Comparison of ENCODE assay signal across 8 mouse cellular contexts in genomic region chr4:117251801-117252316, GRCm38 (mm10). TPM values are rescaled to one million over a fixed set of nuclear protein-coding genes. Genes with fewer than 3 reads are reported as not detected.
DNase-seq lines count a peak whose midpoint lies in the region; ATAC-seq and TF ChIP-seq lines count a peak whose summit lies in the region.

Gene Tmem53, plus strand, starts transcription at chr4:117251951.
Gene Armh1, minus strand, starts transcription at chr4:117252125.

- WGBS in bone marrow, adult 2 months: under 1% methylated on average over 43 of the region's 43 CpGs
- under 1% methylated on average over 17 of the region's 43 CpGs for WGBS in embryonic facial prominence, embryonic 14.5 days

- peak; percentile 92 to 93 for DNase-seq in B cell, adult 2 months
- DNase-seq in embryonic facial prominence, embryonic 14.5 days (ENCODE audit: low spot score): peak; percentile 96
- peak; percentile 88 for DNase-seq in heart, adult 8-10 months (ENCODE audit: low spot score)
- peak; percentile 94 for DNase-seq in kidney, adult 9 months
- peak; percentile 97 for DNase-seq in liver
- peak; percentile 86 to 90 for DNase-seq in spleen, postnatal 36 days (ENCODE audit: low spot score in 2 of 2)

- peak within 1 kb of the TSS; percentile 95 for H3K4me3 ChIP-seq in bone marrow, adult 2 months (replicated peaks; ENCODE audit: control insufficient read depth, low read depth, low read length)
- H3K4me3 ChIP-seq in embryonic facial prominence, embryonic 14.5 days (ENCODE audit: low read depth, low read length): peak within 1 kb of the TSS; percentile 59

- no peaks in the 10 kb centered on the region for H3K27me3 ChIP-seq in embryonic facial prominence, embryonic 14.5 days (replicated peaks; ENCODE audit: control insufficient read depth, insufficient read depth, low read length)

- no peak for TF ChIP-seq CTCF in bone marrow, adult 2 months (IDR thresholded peaks at IDR 0.05; ENCODE audit: control insufficient read depth, insufficient read depth, low read length)

- peak; percentile 98 for ATAC-seq in embryonic facial prominence, embryonic 14.5 days (ENCODE audit: low read depth)
- peak; percentile 92 for ATAC-seq in monocyte, adult 5-6 weeks (replicated peaks; ENCODE audit: insufficient number of reproducible peaks, low FRiP score, low TSS enrichment, poor library complexity, severe bottlenecking)

- H3K36me3 ChIP-seq in embryonic facial prominence, embryonic 14.5 days (ENCODE audit: control insufficient read depth, insufficient read depth, low read length): no peaks in the 10 kb centered on the region

- TF ChIP-seq POLR2A in bone marrow, adult 2 months (IDR thresholded peaks at IDR 0.05; ENCODE audit: borderline replicate concordance, control insufficient read depth, low read depth, low read length): peak; percentile 45; the same call in 1 of the 2 replicates

- peaks cover 6% of the 10 kb centered on the region for H3K4me1 ChIP-seq in bone marrow, adult 2 months (ENCODE audit: control insufficient read depth, insufficient read depth, low read length)
- peaks cover 9% of the 10 kb centered on the region for H3K4me1 ChIP-seq in embryonic facial prominence, embryonic 14.5 days (ENCODE audit: control insufficient read depth, insufficient read depth, low read length)

- peak within 1 kb of the TSS; percentile 68 for H3K9ac ChIP-seq in embryonic facial prominence, embryonic 14.5 days (ENCODE audit: low read depth, low read length)

- H3K9me3 ChIP-seq in embryonic facial prominence, embryonic 14.5 days (ENCODE audit: control insufficient read depth, low read length): no peaks in the 10 kb centered on the region

- peak within 1 kb of the TSS; percentile 77 for H3K4me2 ChIP-seq in embryonic facial prominence, embryonic 14.5 days (ENCODE audit: low read depth, low read length)

- H3K27ac ChIP-seq in bone marrow, adult 2 months (ENCODE audit: control insufficient read depth, insufficient read depth, low read depth, low read length, poor library complexity): peak within 1 kb of the TSS; percentile 33; the same call in 1 of the 2 replicates
- H3K27ac ChIP-seq in embryonic facial prominence, embryonic 14.5 days (replicated peaks; ENCODE audit: low read depth, low read length): peak within 1 kb of the TSS; percentile 88

RNA-seq across cellular contexts. Expression of gene Tmem53, which starts in this region (rescaled TPM):
- polyA plus RNA-seq in bone marrow, adult 2 months (2011; ENCODE audit: insufficient read depth, insufficient read length, low replicate concordance, missing spikeins): 1.7 TPM in 1 of 2 replicates, not detected in the other
- 15.5 and 21.9 TPM in 2 replicates for polyA plus RNA-seq in embryonic facial prominence, embryonic 14.5 days (2014; fragmentation: Nextera tagmentation; extraction: Ambion mirVana)
- total RNA-seq in heart, adult 8-10 months (2022): 10 to 100 TPM; 22.3 to 37.6 (median 30.1) TPM
- total RNA-seq in monocyte, adult 5-6 weeks (2017): 0.29 TPM in 1 of 3 replicates, not detected in the others

RNA-seq across cellular contexts. Expression of gene Armh1, which starts in this region (rescaled TPM):
- polyA plus RNA-seq in bone marrow, adult 2 months (2011; ENCODE audit: insufficient read depth, insufficient read length, low replicate concordance, missing spikeins): not detected in 2 replicates
- polyA plus RNA-seq in embryonic facial prominence, embryonic 14.5 days (2014; fragmentation: Nextera tagmentation; extraction: Ambion mirVana): 1.3 and 1.8 TPM in 2 replicates
- under 1 TPM in 2 of 4 experiments, not detected in 2; 0.22 to 0.35 TPM for total RNA-seq in heart, adult 8-10 months (2022)
- not detected in 3 replicates for total RNA-seq in monocyte, adult 5-6 weeks (2017)

Comparison
In these comparisons a context has a peak if more than half of its experiments do, and no peak if none do; other contexts are left out.
1. Peak in every context shown above with its lines: DNase-seq, ATAC-seq, H3K4me3 ChIP-seq and H3K27ac ChIP-seq.
2. RNA of gene Tmem53 (total RNA-seq): 22.3 to 37.6 TPM in heart, adult 8-10 months; 0.29 TPM in monocyte, adult 5-6 weeks; every median in the first group is over 10 times any median in the second.
3. Peak in ATAC-seq in monocyte, adult 5-6 weeks; RNA of the genes that start here not detected or under 1 TPM.